Mouse (Mus musculus) kidney, embryonic 15.5 days (tissue): ENCODE results near the gene Metap1d. TPM values are rescaled to one million over a fixed set of nuclear protein-coding genes. Genes with fewer than 3 reads are reported as not detected.

ENCODE experiments used
- ATAC-seq: fragments of 200-750 bp; cut with Nextera tagmentation; replicated peaks from 2 replicates; pipeline ENCODE4 v1.8.0; 2017; ENCODE audit warnings: moderate TSS enrichment; ENCODE audit not compliant: low FRiP score
- H3K27ac ChIP-seq: fragments of 300-500 bp; sonication (generic); 2 replicates; pipeline ENCODE4 v1.5.1; 2015; ENCODE audit warnings: mild to moderate bottlenecking, inconsistent platforms
- H3K27me3 ChIP-seq: fragments of 300-500 bp; sonication (generic); 2 replicates; pipeline ENCODE4 v1.6.1; 2015; ENCODE audit warnings: inconsistent platforms
- H3K36me3 ChIP-seq: fragments of 300-500 bp; sonication (generic); 2 replicates; pipeline ENCODE4 v1.6.1; 2015; ENCODE audit warnings: inconsistent platforms
- H3K4me1 ChIP-seq: fragments of 300-500 bp; sonication (generic); 2 replicates; pipeline ENCODE4 v1.6.1; 2015; ENCODE audit warnings: inconsistent platforms
- H3K4me2 ChIP-seq: fragments of 300-500 bp; sonication (generic); 2 replicates; pipeline ENCODE4 v1.6.1; 2015; ENCODE audit warnings: moderate library complexity, mild to moderate bottlenecking, inconsistent platforms
- H3K4me3 ChIP-seq: fragments of 300-500 bp; sonication (generic); replicated peaks from 2 replicates; pipeline ENCODE4 v1.5.1; 2015; ENCODE audit warnings: mild to moderate bottlenecking, inconsistent platforms
- H3K9ac ChIP-seq: fragments of 300-500 bp; sonication (generic); 2 replicates; pipeline ENCODE4 v1.6.1; 2015; ENCODE audit warnings: mild to moderate bottlenecking, inconsistent platforms
- H3K9me3 ChIP-seq: fragments of 300-500 bp; sonication (generic); replicated peaks from 2 replicates; pipeline ENCODE4 v1.6.1; 2016; ENCODE audit warnings: inconsistent platforms
- WGBS: fragments of 180-500 bp; shearing (Covaris S2); methylation state at CpG from one replicate; pipeline ENCODE4 v1.1.7; 2015; ENCODE audit warnings: mixed read lengths; 5-methylcytosine and 5-hydroxymethylcytosine counted together
- polyA plus RNA-seq: library from polyadenylated mRNA; unstranded; fragments of >200 nt; fragmentation: Nextera tagmentation; extraction: Ambion mirVana; gene quantifications from 2 replicates; pipeline ENCODE4 v1.2.1, GENCODE M21; 2015

Metap1d gene
- 39.5 and 42.1 TPM in 2 replicates for polyA plus RNA-seq

- no peaks in the 10 kb centered on the region for H3K36me3 ChIP-seq
- peak within 1 kb of the TSS; percentile 46; the same call in 1 of the 2 replicates for H3K27ac ChIP-seq
- no peaks in the 10 kb centered on the region for H3K9me3 ChIP-seq
- H3K4me1 ChIP-seq, result peaks cover 6% of the 10 kb centered on the region; the same call in 1 of the 2 replicates
- peak within 1 kb of the TSS; percentile 78 for H3K4me3 ChIP-seq
- ATAC-seq, result peak; percentile 97
- peak within 1 kb of the TSS; percentile 58 for H3K9ac ChIP-seq
- peak within 1 kb of the TSS; percentile 83 for H3K4me2 ChIP-seq
- H3K27me3 ChIP-seq, result peaks cover 27% of the 10 kb centered on the region
- WGBS, result under 1% methylated on average over 61 of the region's 61 CpGs
Observed at GRCm38 (mm10) chr2:71453161-71453916, at the start of gene Metap1d. Metap1d (plus strand) TSS chr2:71453276.

DNA sequence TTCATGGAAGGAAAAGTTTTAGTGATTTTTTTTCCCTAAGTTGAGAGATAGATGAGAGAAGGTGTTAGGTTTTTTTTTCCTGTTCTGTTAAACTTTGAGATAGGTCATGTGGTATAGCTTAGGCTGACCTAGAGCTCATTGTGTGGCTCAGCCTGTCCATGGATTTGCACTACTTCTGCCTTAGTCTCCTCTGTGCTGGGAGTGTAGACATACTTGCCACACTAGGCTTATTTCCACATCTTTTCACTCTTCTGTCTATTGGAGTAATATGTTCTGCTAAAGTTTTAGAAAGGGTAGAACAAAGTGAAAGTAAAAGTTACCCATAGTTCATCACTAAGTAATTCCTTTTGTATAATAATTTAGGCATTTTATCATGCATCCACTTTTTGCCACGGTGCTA is 47.5 kb upstream of the Metap1d start:
- Histone ChIP-seq H3K9me3 (no peaks in the 10 kb centered on the region), H3K27me3 (no peaks in the 10 kb centered on the region), H3K4me3 (no peak overlapping the region), H3K4me2 (no peak overlapping the region), H3K27ac (no peak overlapping the region), H3K4me1 (no peaks in the 10 kb centered on the region), H3K9ac (no peak overlapping the region), H3K36me3 (peaks cover 57% of the 10 kb centered on the region)
- ATAC-seq, result no peak
- 94% methylated on average over 1 of the region's 1 CpGs for WGBS

DNA sequence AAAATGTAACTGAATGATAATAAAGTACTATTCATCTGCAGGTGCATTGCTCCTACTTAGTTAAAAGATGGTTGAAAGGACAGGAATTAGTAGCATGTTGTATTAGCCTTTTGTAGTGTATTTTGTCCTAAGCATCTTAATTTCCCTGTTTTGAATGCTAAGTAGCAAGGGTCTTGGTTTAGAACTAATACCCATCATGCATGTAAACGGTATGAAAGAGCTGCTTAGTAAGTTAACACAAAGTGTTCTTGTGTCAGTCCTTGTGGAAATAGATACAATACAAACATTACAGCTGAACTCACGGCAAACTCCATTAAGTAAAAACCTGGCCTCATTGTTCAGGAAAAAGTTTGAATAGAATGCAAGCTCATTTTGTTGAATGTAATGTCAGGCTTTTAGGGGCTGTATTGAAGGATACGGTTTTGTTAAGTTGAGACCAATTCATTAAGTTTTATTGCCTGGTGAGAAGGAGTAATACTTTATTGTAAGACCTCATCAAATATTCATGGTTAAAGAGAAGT is 34.3 kb upstream of the Metap1d start:
- no peak overlapping the region for H3K4me2 ChIP-seq
- no peaks in the 10 kb centered on the region for H3K27me3 ChIP-seq
- H3K9me3 ChIP-seq, result no peaks in the 10 kb centered on the region
- H3K27ac ChIP-seq, result no peak overlapping the region
- H3K4me1 ChIP-seq, result no peaks in the 10 kb centered on the region
- peaks cover 54% of the 10 kb centered on the region for H3K36me3 ChIP-seq
- no peak overlapping the region for H3K4me3 ChIP-seq
- 68% methylated on average over 3 of the region's 3 CpGs for WGBS
- ATAC-seq, result no peak
- H3K9ac ChIP-seq, result no peak overlapping the region

GRCm38 (mm10) chr2:71419408-71419807 is 33.7 kb upstream of the Metap1d start:
- Histone ChIP-seq H3K4me3 (no peak overlapping the region), H3K9me3 (no peaks in the 10 kb centered on the region), H3K27me3 (no peaks in the 10 kb centered on the region), H3K4me1 (no peaks in the 10 kb centered on the region), H3K27ac (no peak overlapping the region), H3K36me3 (peaks cover 55% of the 10 kb centered on the region), H3K4me2 (no peak overlapping the region), H3K9ac (no peak overlapping the region)
- no peak for ATAC-seq
- WGBS, result 94% methylated on average over 3 of the region's 3 CpGs

DNA sequence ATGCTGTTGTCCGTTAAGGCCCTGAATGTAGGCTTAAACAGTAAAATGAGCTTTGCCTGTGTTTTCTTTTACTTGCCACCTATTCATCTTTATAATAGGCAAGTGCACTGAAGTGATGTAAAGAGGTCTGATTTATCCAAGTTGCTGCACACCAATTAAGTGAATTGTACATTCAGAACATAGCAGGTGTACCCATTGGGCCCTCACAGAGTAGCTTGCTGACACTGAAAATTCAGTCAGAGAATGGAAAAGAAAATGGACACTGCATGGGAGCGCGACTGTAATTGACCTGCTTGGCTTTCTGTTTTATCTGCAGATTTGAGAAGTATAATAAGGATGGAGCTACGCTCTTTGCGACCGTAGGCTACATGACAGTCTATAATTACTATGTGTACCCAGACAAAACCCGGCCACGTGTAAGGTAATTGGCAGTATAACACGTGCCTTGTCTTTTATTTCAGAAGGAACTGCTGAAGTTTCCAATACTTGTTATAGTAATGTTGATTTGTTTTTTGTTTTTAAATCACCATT is 32.1 kb upstream of the Metap1d start:
- H3K4me3 ChIP-seq, result no peak overlapping the region
- H3K9ac ChIP-seq, result no peak overlapping the region
- no peak overlapping the region for H3K4me2 ChIP-seq
- ATAC-seq, result no peak
- peaks cover 53% of the 10 kb centered on the region for H3K36me3 ChIP-seq
- H3K27me3 ChIP-seq, result no peaks in the 10 kb centered on the region
- no peak overlapping the region for H3K27ac ChIP-seq
- no peaks in the 10 kb centered on the region for H3K4me1 ChIP-seq
- H3K9me3 ChIP-seq, result no peaks in the 10 kb centered on the region
- WGBS, result 93% methylated on average over 9 of the region's 9 CpGs

DNA sequence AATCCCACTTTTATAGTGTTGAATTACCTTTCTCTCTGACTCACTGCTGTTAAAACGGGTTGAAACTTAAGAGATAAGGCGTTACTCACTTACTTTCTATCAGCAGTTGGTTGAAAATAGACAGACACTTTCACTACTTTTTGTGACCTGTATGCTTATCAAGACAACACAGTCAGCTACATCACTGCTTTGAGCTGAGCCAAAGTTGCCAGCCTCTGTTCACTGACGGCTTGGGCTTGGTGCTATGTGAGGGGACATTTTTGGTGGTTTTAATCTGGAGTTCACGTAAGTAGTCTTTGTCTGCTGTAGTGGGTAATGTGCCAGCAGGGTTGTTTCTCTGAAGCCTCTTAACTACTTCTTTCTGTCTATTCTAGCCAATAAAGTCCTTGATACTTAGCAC is 28.5 kb upstream of the Metap1d start:
- Histone ChIP-seq H3K4me2 (no peak overlapping the region), H3K4me1 (no peaks in the 10 kb centered on the region), H3K27me3 (no peaks in the 10 kb centered on the region), H3K9me3 (no peaks in the 10 kb centered on the region), H3K4me3 (no peak overlapping the region), H3K9ac (no peak overlapping the region), H3K27ac (no peak overlapping the region), H3K36me3 (peaks cover 69% of the 10 kb centered on the region)
- ATAC-seq, result no peak
- 83% methylated on average over 4 of the region's 4 CpGs for WGBS

GRCm38 (mm10) chr2:71435440-71435839 is 17.6 kb upstream of the Metap1d start:
- H3K27ac ChIP-seq, result no peak overlapping the region
- H3K36me3 ChIP-seq, result peaks cover 77% of the 10 kb centered on the region
- no peak overlapping the region for H3K4me2 ChIP-seq
- H3K27me3 ChIP-seq, result no peaks in the 10 kb centered on the region
- no peak overlapping the region for H3K4me3 ChIP-seq
- H3K9me3 ChIP-seq, result no peaks in the 10 kb centered on the region
- H3K4me1 ChIP-seq, result no peaks in the 10 kb centered on the region
- no peak overlapping the region for H3K9ac ChIP-seq
- 87% methylated on average over 4 of the region's 4 CpGs for WGBS
- no peak for ATAC-seq

DNA sequence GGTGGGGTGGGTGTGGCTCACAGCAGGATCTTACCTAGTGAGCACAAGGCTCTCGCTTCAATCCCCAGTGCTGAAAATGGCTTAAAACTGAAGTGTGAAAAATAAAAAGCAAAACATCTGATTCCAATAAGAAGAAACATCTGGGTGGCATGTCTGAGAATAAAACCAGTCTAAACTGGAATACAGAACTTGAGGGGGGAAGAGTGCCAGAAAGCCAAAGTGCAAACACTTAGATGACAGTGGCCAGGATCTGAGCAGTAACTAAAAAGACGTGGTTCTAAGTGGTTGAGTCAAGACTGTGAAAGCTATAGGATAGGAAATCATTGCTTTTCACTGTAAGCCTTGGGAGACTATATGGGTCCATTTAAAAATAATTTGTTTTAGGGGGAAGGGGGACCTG is 9.7 kb upstream of the Metap1d start:
- H3K4me1 ChIP-seq, result no peaks in the 10 kb centered on the region
- no peak overlapping the region for H3K27ac ChIP-seq
- no peak for ATAC-seq
- H3K4me3 ChIP-seq, result no peak overlapping the region
- peaks cover 27% of the 10 kb centered on the region for H3K36me3 ChIP-seq
- H3K27me3 ChIP-seq, result 0 out of 2 replicates have a peak, but pooled peaks cover 10% of the 10 kb centered on the region
- no peak overlapping the region for H3K9ac ChIP-seq
- WGBS, result 30% methylated on average over 2 of the region's 2 CpGs
- H3K4me2 ChIP-seq, result no peak overlapping the region
- H3K9me3 ChIP-seq, result no peaks in the 10 kb centered on the region

DNA sequence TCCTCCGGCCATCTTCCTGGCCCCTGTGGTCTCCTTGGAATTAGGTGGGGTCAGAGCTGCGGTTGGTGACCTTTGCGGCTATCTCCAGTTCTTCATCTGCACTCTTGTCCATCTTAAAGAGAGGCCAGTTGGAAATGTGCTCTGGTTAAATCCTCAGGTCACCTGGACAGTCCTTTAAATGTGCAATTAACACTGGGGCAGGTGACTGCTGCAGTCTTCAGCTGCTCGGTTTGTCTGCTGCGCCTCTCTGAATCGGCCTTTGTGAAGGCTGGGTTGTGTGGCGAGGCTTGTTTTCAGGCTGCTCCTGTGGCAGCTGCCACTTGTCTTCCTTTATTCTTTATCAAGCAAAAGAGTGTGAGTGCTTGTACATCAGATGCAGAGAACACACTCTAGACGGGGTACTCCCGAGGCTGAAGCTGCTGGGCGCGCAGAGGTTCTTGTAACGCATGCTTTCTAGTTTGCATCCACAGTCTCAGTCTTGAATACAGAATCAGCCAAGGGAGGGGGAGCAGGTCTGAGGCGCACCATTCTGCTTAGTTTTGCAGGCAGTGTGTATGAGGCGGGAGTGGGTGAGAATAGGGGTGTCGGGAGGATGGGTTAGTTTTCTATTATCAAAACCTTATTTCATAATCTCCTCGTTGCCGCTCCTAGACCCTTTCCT is 7.4 kb upstream of the Metap1d start:
- no peak overlapping the region for H3K27ac ChIP-seq
- H3K9me3 ChIP-seq, result no peaks in the 10 kb centered on the region
- H3K27me3 ChIP-seq, result peaks cover 23% of the 10 kb centered on the region
- WGBS, result 64% methylated on average over 17 of the region's 17 CpGs
- H3K4me1 ChIP-seq, result no peaks in the 10 kb centered on the region
- no peak overlapping the region for H3K4me3 ChIP-seq
- H3K4me2 ChIP-seq, result no peak overlapping the region
- ATAC-seq, result no peak
- H3K36me3 ChIP-seq, result peaks cover 11% of the 10 kb centered on the region
- H3K9ac ChIP-seq, result no peak overlapping the region

DNA sequence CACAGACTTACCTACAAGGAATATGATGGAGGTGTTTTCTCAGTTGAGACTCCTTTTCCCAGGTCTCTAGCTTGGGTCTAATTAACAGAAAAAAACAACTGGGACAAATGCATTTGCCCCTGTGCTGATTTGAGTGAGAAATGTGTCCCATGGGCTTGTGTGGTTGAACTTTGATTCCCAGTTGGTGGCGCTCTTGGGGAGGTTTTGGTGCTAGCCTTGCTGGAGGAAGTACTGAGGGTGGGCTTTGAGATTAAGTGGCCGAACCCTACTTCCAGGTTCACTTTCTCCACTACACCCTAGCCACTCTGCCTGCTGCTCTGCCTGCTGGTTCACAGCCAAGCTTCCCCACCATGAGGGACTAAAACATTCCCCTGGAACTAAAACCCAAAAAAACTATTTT is 3.5 kb upstream of the Metap1d start:
- no peak for ATAC-seq
- Histone ChIP-seq H3K27ac (no peak overlapping the region), H3K9me3 (no peaks in the 10 kb centered on the region), H3K4me2 (no peak overlapping the region), H3K4me1 (peaks cover 6% of the 10 kb centered on the region; the same call in 1 of the 2 replicates), H3K9ac (no peak overlapping the region), H3K36me3 (no peaks in the 10 kb centered on the region), H3K4me3 (no peak overlapping the region), H3K27me3 (peaks cover 36% of the 10 kb centered on the region)
- 9% methylated on average over 2 of the region's 2 CpGs for WGBS

- no peaks in the 10 kb centered on the region for H3K9me3 ChIP-seq
- peaks cover 30% of the 10 kb centered on the region for H3K27me3 ChIP-seq
- H3K4me3 ChIP-seq, result no peak overlapping the region
- no peak overlapping the region for H3K4me2 ChIP-seq
- H3K36me3 ChIP-seq, result no peaks in the 10 kb centered on the region
- WGBS, result 70% methylated on average over 5 of the region's 5 CpGs
- no peak for ATAC-seq
- H3K4me1 ChIP-seq, result peaks cover 6% of the 10 kb centered on the region; the same call in 1 of the 2 replicates
- no peak overlapping the region for H3K9ac ChIP-seq
- no peak overlapping the region for H3K27ac ChIP-seq
Observed at GRCm38 (mm10) chr2:71451761-71452160, 1.3 kb upstream of the Metap1d start.

DNA sequence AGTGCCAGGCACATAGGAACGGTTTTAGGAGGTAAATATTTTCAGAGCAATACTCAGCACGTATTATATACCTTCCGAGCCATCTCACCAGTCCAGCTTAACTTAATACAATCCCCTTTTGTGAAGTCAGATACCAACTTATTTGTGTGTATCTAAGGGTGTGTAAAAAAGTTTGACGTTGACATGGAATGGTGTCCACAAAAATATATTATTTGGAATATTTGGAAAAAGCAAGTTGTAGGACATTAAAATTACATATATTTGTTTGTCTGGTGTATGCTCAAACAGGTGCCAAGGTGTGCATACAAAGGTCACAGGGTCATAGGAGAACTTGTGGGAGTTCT is 813 bp downstream of the Metap1d start:
- peak overlapping the region; percentile 83 for H3K4me2 ChIP-seq
- WGBS, result 34% methylated on average over 4 of the region's 4 CpGs
- no peaks in the 10 kb centered on the region for H3K9me3 ChIP-seq
- no peaks in the 10 kb centered on the region for H3K36me3 ChIP-seq
- H3K27ac ChIP-seq, result no peak overlapping the region
- H3K9ac ChIP-seq, result peak overlapping the region; percentile 58; the same call in 1 of the 2 replicates
- H3K27me3 ChIP-seq, result peaks cover 23% of the 10 kb centered on the region
- ATAC-seq, result no peak
- peaks cover 6% of the 10 kb centered on the region; the same call in 1 of the 2 replicates for H3K4me1 ChIP-seq
- peak overlapping the region; percentile 78 for H3K4me3 ChIP-seq
